Mouse (Mus musculus): ENCODE measurements around the gene Syt17. TPM values are rescaled to one million over a fixed set of nuclear protein-coding genes. Genes with fewer than 3 reads are reported as not detected.

The Syt17 gene
- total RNA-seq (2023) = not detected

GRCm38 (mm10) chr7:118448134-118448967 lies at the start of gene Syt17:
Syt17 (minus strand) TSS chr7:118448222.

GRCm38 (mm10) chr7:118491431-118492147 lies 43.6 kb upstream of the Syt17 start, which contains the start of gene Itpripl2:
Itpripl2 (minus strand) TSS chr7:118491975.

Other genes with a start within 250 kb of the Syt17 start
- gene Smg1, start 204.6 kb downstream of the Syt17 start, total RNA-seq (2023) = 212 TPM
- gene Itpripl2, start 43.8 kb upstream of the Syt17 start, total RNA-seq (2023) = 0.95 TPM
- 10.3 TPM for gene Coq7, start 85.1 kb upstream of the Syt17 start, total RNA-seq (2023)
- 0.35 TPM for gene Tmc7, start 136.5 kb upstream of the Syt17 start, total RNA-seq (2023)
- not detected for gene Tmc5, start 149.1 kb upstream of the Syt17 start, total RNA-seq (2023)